Mouse (Mus musculus) heart, embryonic 13.5 days (tissue): Measurements from ENCODE around the gene Tcf23. TPM values are rescaled to one million over a fixed set of nuclear protein-coding genes. Genes with fewer than 3 reads are reported as not detected.

Experiments used
- ATAC-seq: fragments of 200-750 bp; cut with Nextera tagmentation; 2 replicates; pipeline ENCODE4 v1.8.0; 2017; ENCODE audit warnings: moderate TSS enrichment; ENCODE audit not compliant: insufficient number of reproducible peaks, low FRiP score, low TSS enrichment; ENCODE audit errors: extremely low read depth
- H3K27ac ChIP-seq: fragments of 300-500 bp; sonication (generic); replicated peaks from 2 replicates; pipeline ENCODE4 v1.5.1; 2015; ENCODE audit warnings: moderate library complexity, mild to moderate bottlenecking, inconsistent platforms
- H3K27me3 ChIP-seq: fragments of 300-500 bp; sonication (generic); replicated peaks from 2 replicates; pipeline ENCODE4 v1.6.1; 2015; ENCODE audit warnings: mild to moderate bottlenecking, inconsistent platforms
- H3K36me3 ChIP-seq: fragments of 300-500 bp; sonication (generic); 2 replicates; pipeline ENCODE4 v1.6.1; 2015; ENCODE audit warnings: mild to moderate bottlenecking, inconsistent platforms
- H3K4me1 ChIP-seq: fragments of 300-500 bp; sonication (generic); 2 replicates; pipeline ENCODE4 v1.6.1; 2015; ENCODE audit warnings: inconsistent platforms
- H3K4me2 ChIP-seq: fragments of 300-500 bp; sonication (generic); 2 replicates; pipeline ENCODE4 v1.6.1; 2015; ENCODE audit warnings: inconsistent platforms, mild to moderate bottlenecking, moderate library complexity
- H3K4me3 ChIP-seq: fragments of 300-500 bp; sonication (generic); 2 replicates; pipeline ENCODE4 v1.5.1; 2015; ENCODE audit warnings: moderate library complexity, mild to moderate bottlenecking, inconsistent platforms
- H3K9ac ChIP-seq: fragments of 300-500 bp; sonication (generic); 2 replicates; pipeline ENCODE4 v1.6.1; 2015; ENCODE audit warnings: inconsistent platforms, mild to moderate bottlenecking, moderate library complexity
- H3K9me3 ChIP-seq: fragments of 300-500 bp; sonication (generic); 2 replicates; pipeline ENCODE4 v1.6.1; 2016; ENCODE audit warnings: inconsistent platforms
- WGBS: fragments of 180-500 bp; shearing (Covaris S2); methylation state at CpG from one replicate; pipeline ENCODE4 v1.1.7; 2015; ENCODE audit warnings: mixed read lengths; 5-methylcytosine and 5-hydroxymethylcytosine counted together
- polyA plus RNA-seq: library from polyadenylated mRNA; unstranded; fragments of >200 nt; fragmentation: Nextera tagmentation; extraction: Ambion mirVana; gene quantifications from 2 replicates; pipeline ENCODE4 v1.2.1, GENCODE M21; 2015

Tcf23 gene
- polyA plus RNA-seq, result 0.06 and 0.16 TPM in 2 replicates

DNA sequence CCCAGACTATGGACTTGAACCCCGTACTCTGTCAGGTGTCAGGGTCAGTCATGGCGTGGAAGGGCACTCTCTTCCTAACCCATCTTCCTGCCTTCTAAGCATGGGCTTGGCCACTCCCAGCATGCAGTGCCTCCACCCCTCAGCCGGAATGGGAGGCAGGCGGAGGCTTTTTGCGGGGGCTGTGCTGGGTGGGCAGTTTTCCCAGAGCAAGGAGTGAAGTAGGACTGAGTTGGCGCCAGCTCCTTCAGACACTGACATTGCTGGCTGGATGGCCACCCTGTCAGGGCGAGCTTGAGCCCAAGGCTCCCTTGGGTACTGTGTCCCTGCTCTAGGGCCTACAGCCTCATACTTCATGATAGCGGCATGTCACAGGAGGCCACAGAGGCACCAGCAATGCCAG lies at the start of gene Tcf23:
Gene Tcf23 (plus strand): TSS at position 247 of the 400 bp plus-strand sequence.
- no peak for ATAC-seq

GRCm38 (mm10) chr5:30918691-30919090 lies 49.8 kb upstream of the Tcf23 start:
- WGBS, result 79% methylated on average over 8 of the region's 8 CpGs
- no peak for ATAC-seq
- Histone ChIP-seq H3K36me3 (peaks cover 46% of the 10 kb centered on the region), H3K9ac (0 out of 2 replicates have a peak overlapping the region, but pooled peaks have one; percentile 14), H3K27ac (no peak overlapping the region), H3K4me1 (peaks cover 73% of the 10 kb centered on the region), H3K27me3 (no peaks in the 10 kb centered on the region), H3K4me2 (no peak overlapping the region), H3K9me3 (no peaks in the 10 kb centered on the region), H3K4me3 (no peak overlapping the region)

More for the DNA sequence above, at the start of gene Tcf23:
- Histone ChIP-seq H3K27me3 (peaks cover 8% of the 10 kb centered on the region; the same call in 1 of the 2 replicates), H3K9me3 (no peaks in the 10 kb centered on the region), H3K9ac (no peak within 1 kb of the TSS), H3K27ac (no peak within 1 kb of the TSS), H3K4me3 (no peak within 1 kb of the TSS), H3K4me2 (no peak within 1 kb of the TSS), H3K36me3 (no peaks in the 10 kb centered on the region), H3K4me1 (0 out of 2 replicates have a peak, but pooled peaks cover 2% of the 10 kb centered on the region)
- 59% methylated on average over 8 of the region's 8 CpGs for WGBS

DNA sequence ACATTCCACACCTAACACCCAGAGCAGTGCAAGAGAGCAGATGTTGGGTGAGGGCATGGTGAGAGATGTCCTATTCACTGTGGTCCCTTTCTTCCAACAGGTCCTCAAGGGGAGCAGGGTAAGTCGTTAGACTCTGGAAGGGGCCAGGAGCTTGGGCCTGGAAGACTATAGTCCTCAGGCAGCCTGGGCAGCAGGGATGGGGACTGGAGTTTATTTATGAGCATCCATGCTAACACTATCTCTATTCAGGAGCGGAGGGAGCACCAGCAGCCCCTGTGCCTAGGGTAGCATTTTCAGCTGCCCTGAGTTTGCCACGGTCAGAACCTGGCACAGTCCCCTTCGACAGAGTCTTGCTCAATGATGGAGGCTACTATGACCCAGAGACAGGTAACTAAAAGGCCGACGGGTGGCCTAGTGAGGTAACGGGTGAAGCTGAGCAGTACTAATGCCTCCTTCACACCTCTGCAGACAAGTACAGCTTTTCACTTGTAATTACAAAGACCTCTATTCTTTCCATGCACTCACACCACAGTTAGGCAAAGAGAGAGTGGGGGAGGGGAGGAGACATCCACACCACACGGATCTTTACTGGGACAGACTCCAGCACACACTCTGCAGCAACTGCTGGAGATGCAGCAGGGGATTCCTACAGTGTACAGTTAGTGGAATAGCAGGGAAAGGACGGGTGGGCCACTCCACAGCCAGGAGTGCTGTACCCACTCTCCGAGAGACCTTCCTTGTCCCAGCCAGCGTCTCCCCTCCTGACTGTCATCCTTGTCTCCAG lies 48.4 kb upstream of the Tcf23 start:
- WGBS, result 67% methylated on average over 11 of the region's 11 CpGs
- peak overlapping the region; percentile 79; the same call in 1 of the 2 replicates for H3K4me2 ChIP-seq
- peaks cover 60% of the 10 kb centered on the region for H3K4me1 ChIP-seq
- H3K27ac ChIP-seq, result no peak overlapping the region
- ATAC-seq, result no peak
- no peaks in the 10 kb centered on the region; the same call in 1 of the 2 replicates for H3K27me3 ChIP-seq
- H3K4me3 ChIP-seq, result no peak overlapping the region
- H3K9me3 ChIP-seq, result no peaks in the 10 kb centered on the region
- H3K36me3 ChIP-seq, result peaks cover 46% of the 10 kb centered on the region
- peak overlapping the region; percentile 15; the same call in 1 of the 2 replicates for H3K9ac ChIP-seq

- H3K36me3 ChIP-seq, result peaks cover 46% of the 10 kb centered on the region
- H3K4me1 ChIP-seq, result peaks cover 54% of the 10 kb centered on the region
- ATAC-seq, result no peak
- peak overlapping the region; percentile 79 for H3K4me2 ChIP-seq
- no peaks in the 10 kb centered on the region for H3K9me3 ChIP-seq
- 61% methylated on average over 19 of the region's 19 CpGs for WGBS
- peaks cover 2% of the 10 kb centered on the region; the same call in 1 of the 2 replicates for H3K27me3 ChIP-seq
- H3K27ac ChIP-seq, result no peak overlapping the region
- 0 out of 2 replicates have a peak overlapping the region, but pooled peaks have one; percentile 64 for H3K4me3 ChIP-seq
- H3K9ac ChIP-seq, result peak overlapping the region; percentile 61; the same call in 1 of the 2 replicates
Measured at GRCm38 (mm10) chr5:30920621-30921020, 47.8 kb upstream of the Tcf23 start.

DNA sequence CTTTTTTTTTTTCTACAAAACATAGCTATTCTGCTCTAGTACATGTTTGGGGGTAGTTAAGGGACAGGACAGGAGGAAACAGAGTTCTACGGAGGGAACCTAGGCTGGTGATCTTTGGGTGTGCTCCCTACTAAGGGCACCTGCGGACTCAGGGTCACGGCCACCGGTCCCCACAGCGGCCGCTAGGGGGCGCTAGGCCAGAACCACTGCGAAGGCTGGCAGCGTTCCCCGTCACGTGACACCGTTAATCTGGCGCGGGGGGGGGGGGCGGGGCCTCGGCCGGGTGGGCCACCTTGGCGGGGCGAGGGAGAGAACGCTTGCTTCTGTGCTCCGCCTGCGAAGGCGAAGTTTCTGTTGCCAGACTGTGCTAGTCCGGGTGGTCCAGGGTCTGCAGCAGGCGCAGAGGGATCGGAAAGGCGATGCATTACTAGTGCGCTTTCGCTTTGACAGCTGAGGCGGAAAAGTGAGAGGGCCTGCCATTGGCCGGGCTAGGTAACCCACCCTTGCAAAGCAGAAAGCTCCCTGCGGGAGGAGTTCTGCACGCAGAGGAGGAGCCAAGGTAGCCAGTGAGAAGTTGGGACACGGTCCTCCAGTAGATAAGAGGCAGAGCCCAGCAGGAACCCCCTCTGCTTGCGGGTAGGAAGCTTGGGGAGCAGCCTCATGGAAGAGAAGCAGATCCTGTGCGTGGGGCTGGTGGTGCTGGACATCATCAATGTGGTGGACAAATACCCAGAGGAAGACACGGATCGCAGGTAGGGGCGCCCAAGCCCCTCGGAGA lies 47.0 kb upstream of the Tcf23 start, which contains the start of gene Khk:
Gene Khk (plus strand): TSS at position 176 of the 778 bp plus-strand sequence.
- peak; percentile 72 for ATAC-seq
- WGBS, result under 1% methylated on average over 39 of the region's 40 CpGs
- Histone ChIP-seq H3K27ac (peak within 1 kb of the TSS; percentile 81), H3K9ac (peak within 1 kb of the TSS; percentile 81), H3K9me3 (no peaks in the 10 kb centered on the region), H3K27me3 (peaks cover 2% of the 10 kb centered on the region; the same call in 1 of the 2 replicates), H3K4me3 (peak within 1 kb of the TSS; percentile 64), H3K4me2 (peak within 1 kb of the TSS; percentile 79), H3K4me1 (peaks cover 46% of the 10 kb centered on the region), H3K36me3 (peaks cover 46% of the 10 kb centered on the region)

- H3K4me1 ChIP-seq, result peaks cover 35% of the 10 kb centered on the region
- no peaks in the 10 kb centered on the region for H3K9me3 ChIP-seq
- peak overlapping the region; percentile 79 for H3K4me2 ChIP-seq
- peak overlapping the region; percentile 81 for H3K9ac ChIP-seq
- 44% methylated on average over 10 of the region's 10 CpGs for WGBS
- ATAC-seq, result no peak
- H3K27me3 ChIP-seq, result peaks cover 2% of the 10 kb centered on the region; the same call in 1 of the 2 replicates
- peaks cover 35% of the 10 kb centered on the region for H3K36me3 ChIP-seq
- peak overlapping the region; percentile 64 for H3K4me3 ChIP-seq
- peak overlapping the region; percentile 81 for H3K27ac ChIP-seq
Measured at GRCm38 (mm10) chr5:30922581-30923041, 45.9 kb upstream of the Tcf23 start.

- Histone ChIP-seq H3K9ac (peak overlapping the region; percentile 81; the same call in 1 of the 2 replicates), H3K27me3 (peaks cover 2% of the 10 kb centered on the region; the same call in 1 of the 2 replicates), H3K4me3 (peak overlapping the region; percentile 64; the same call in 1 of the 2 replicates), H3K4me1 (peaks cover 36% of the 10 kb centered on the region), H3K36me3 (peaks cover 30% of the 10 kb centered on the region), H3K27ac (no peak overlapping the region), H3K9me3 (no peaks in the 10 kb centered on the region), H3K4me2 (peak overlapping the region; percentile 79)
- no peak for ATAC-seq
- 74% methylated on average over 6 of the region's 6 CpGs for WGBS
Measured at GRCm38 (mm10) chr5:30923119-30923518, 45.3 kb upstream of the Tcf23 start.

DNA sequence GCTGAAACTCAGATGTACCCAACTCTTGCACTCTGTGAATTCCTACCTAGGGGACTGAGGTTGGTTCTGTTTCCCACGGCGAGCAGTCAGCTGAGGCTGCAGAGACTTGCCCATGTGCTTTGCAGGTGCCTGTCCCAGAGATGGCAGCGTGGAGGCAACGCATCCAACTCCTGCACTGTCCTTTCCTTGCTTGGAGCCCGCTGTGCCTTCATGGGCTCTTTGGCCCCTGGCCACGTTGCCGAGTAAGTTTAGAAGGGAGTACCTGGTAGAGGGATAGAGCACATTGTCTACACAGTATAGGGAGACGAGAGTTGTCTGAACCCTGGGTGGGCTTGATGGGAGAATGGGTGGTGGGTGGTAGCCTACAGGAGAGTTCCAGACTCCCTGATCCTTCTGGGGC lies 43.8 kb upstream of the Tcf23 start:
- Histone ChIP-seq H3K4me1 (peaks cover 34% of the 10 kb centered on the region), H3K36me3 (peaks cover 15% of the 10 kb centered on the region), H3K4me3 (no peak overlapping the region), H3K27ac (no peak overlapping the region), H3K27me3 (peaks cover 2% of the 10 kb centered on the region; the same call in 1 of the 2 replicates), H3K4me2 (no peak overlapping the region), H3K9me3 (no peaks in the 10 kb centered on the region), H3K9ac (no peak overlapping the region)
- ATAC-seq, result no peak
- WGBS, result 82% methylated on average over 8 of the region's 8 CpGs

DNA sequence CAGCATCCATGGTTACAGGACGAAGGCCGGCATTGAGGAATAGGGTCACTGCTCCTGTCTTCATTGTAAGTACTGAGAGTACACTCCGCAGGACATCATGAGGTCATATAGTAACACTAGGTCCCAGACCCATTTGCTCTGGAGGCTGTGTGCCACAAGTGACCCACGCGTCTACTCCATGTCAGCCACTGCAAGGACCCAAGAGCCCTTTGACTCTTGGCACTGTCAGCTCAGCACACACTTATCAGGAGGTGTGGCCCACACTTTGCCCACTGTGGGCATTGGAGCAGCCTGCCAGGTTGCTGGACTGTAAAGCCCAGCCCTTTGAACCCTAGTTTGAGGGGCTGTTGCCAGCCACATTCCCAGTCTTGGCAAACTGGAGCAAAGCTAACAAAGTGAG lies 43.2 kb upstream of the Tcf23 start:
- ATAC-seq, result no peak
- H3K4me2 ChIP-seq, result no peak overlapping the region
- H3K4me1 ChIP-seq, result peaks cover 34% of the 10 kb centered on the region
- WGBS, result 92% methylated on average over 5 of the region's 5 CpGs
- H3K9ac ChIP-seq, result no peak overlapping the region
- no peak overlapping the region for H3K4me3 ChIP-seq
- peaks cover 2% of the 10 kb centered on the region; the same call in 1 of the 2 replicates for H3K27me3 ChIP-seq
- no peak overlapping the region for H3K27ac ChIP-seq
- no peaks in the 10 kb centered on the region for H3K9me3 ChIP-seq
- H3K36me3 ChIP-seq, result peaks cover 10% of the 10 kb centered on the region; the same call in 1 of the 2 replicates

GRCm38 (mm10) chr5:30926073-30926472 lies 42.4 kb upstream of the Tcf23 start:
- Histone ChIP-seq H3K36me3 (0 out of 2 replicates have a peak, but pooled peaks cover 1% of the 10 kb centered on the region), H3K4me2 (no peak overlapping the region), H3K4me3 (no peak overlapping the region), H3K9ac (no peak overlapping the region), H3K9me3 (no peaks in the 10 kb centered on the region), H3K27me3 (peaks cover 2% of the 10 kb centered on the region; the same call in 1 of the 2 replicates), H3K27ac (no peak overlapping the region), H3K4me1 (peaks cover 30% of the 10 kb centered on the region)
- ATAC-seq, result no peak
- 77% methylated on average over 2 of the region's 2 CpGs for WGBS
